Mouse (Mus musculus) cerebellum, adult 11-12 months (tissue): ENCODE measurements at regions not wholly inside any gene's neighbourhood (a gene's known extent, or its start where the extent isn't known, plus 50 kb on each side); places are given as distances from the start of the nearest gene placed in this dataset.
"Not testable (repeated sequence)": the region's sequence is repeated elsewhere in the genome, so short reads cannot be mapped to it uniquely, and the experiment has no call there.

Source experiments
- DNase-seq: peaks from one replicate; pipeline ENCODE4 v3.0.0; 2022

GRCm38 (mm10) chr16:77835767-77836166 lies 233.9 kb upstream of the Gm11146 start:
- no peak for DNase-seq

GRCm38 (mm10) chr16:77827322-77828117 lies 225.6 kb upstream of the Gm11146 start:
- no peak for DNase-seq

- DNase-seq = no peak
Observed at GRCm38 (mm10) chr16:77799709-77800108, 197.8 kb upstream of the Gm11146 start.

GRCm38 (mm10) chr16:77796926-77797325 lies 195.0 kb upstream of the Gm11146 start:
- DNase-seq = no peak

- DNase-seq = no peak
Observed at GRCm38 (mm10) chr16:77789652-77790051, 187.8 kb upstream of the Gm11146 start.

GRCm38 (mm10) chr16:77789206-77789605 lies 187.3 kb upstream of the Gm11146 start:
- no peak for DNase-seq

- DNase-seq = no peak
Observed at GRCm38 (mm10) chr16:77788781-77789150, 186.9 kb upstream of the Gm11146 start.

GRCm38 (mm10) chr16:77788041-77788780 lies 186.3 kb upstream of the Gm11146 start:
- DNase-seq = peak; percentile 40

GRCm38 (mm10) chr16:77787025-77787424 lies 185.1 kb upstream of the Gm11146 start:
- DNase-seq = no peak

GRCm38 (mm10) chr16:77779019-77779418 lies 177.1 kb upstream of the Gm11146 start:
- DNase-seq = no peak

GRCm38 (mm10) chr16:77772075-77772474 lies 170.2 kb upstream of the Gm11146 start:
- DNase-seq = no peak

GRCm38 (mm10) chr16:77760926-77761347 lies 159.0 kb upstream of the Gm11146 start:
- peak; percentile 7 for DNase-seq

- DNase-seq = no peak
Observed at GRCm38 (mm10) chr16:77760479-77760878, 158.6 kb upstream of the Gm11146 start.

- DNase-seq = peak; percentile 12
Observed at GRCm38 (mm10) chr16:77759997-77760396, 158.1 kb upstream of the Gm11146 start.

GRCm38 (mm10) chr16:77754882-77755281 lies 153.0 kb upstream of the Gm11146 start:
- DNase-seq = no peak

GRCm38 (mm10) chr16:77749474-77749873 lies 147.6 kb upstream of the Gm11146 start:
- no peak for DNase-seq

GRCm38 (mm10) chr16:77743838-77744237 lies 141.9 kb upstream of the Gm11146 start:
- no peak for DNase-seq

- no peak for DNase-seq
Observed at GRCm38 (mm10) chr16:77738821-77739220, 136.9 kb upstream of the Gm11146 start.

- no peak for DNase-seq
Observed at GRCm38 (mm10) chr16:77719377-77719776, 117.5 kb upstream of the Gm11146 start.

GRCm38 (mm10) chr16:77717766-77718165 lies 115.9 kb upstream of the Gm11146 start:
- DNase-seq = not testable (repeated sequence)

GRCm38 (mm10) chr16:77704726-77705125 lies 102.8 kb upstream of the Gm11146 start:
- DNase-seq = no peak

GRCm38 (mm10) chr16:77695443-77695842 lies 93.5 kb upstream of the Gm11146 start:
- DNase-seq = no peak

GRCm38 (mm10) chr16:77687056-77687839 lies 85.4 kb upstream of the Gm11146 start:
- DNase-seq = no peak
